Mouse (Mus musculus) intestine, embryonic 14.5 days (tissue): ENCODE measurements around the gene Asap2. TPM values are rescaled to one million over a fixed set of nuclear protein-coding genes. Genes with fewer than 3 reads are reported as not detected.
A peak's percentile ranks its signal among the peaks of the same experiment; 100 is the strongest.
"Not testable (repeated sequence)": the region's sequence is repeated elsewhere in the genome, so short reads cannot be mapped to it uniquely, and the experiment has no call there.

Experiments used
- ATAC-seq: fragments of 200-750 bp; cut with Nextera tagmentation; replicated peaks from 2 replicates; pipeline ENCODE4 v1.8.0; 2017; ENCODE audit warnings: low read depth, moderate number of reproducible peaks, moderate TSS enrichment, moderate library complexity; ENCODE audit not compliant: low FRiP score, low TSS enrichment
- DNase-seq: peaks from one replicate; pipeline ENCODE4 v3.0.0-alpha.2; 2018; ENCODE audit warnings: low spot score
- H3K27ac ChIP-seq: fragments of 300-500 bp; sonication (generic); 2 replicates; pipeline ENCODE4 v1.5.1; 2014; ENCODE audit warnings: low read depth, mild to moderate bottlenecking, control low read depth
- H3K27me3 ChIP-seq: fragments of 300-500 bp; sonication (generic); replicated peaks from 2 replicates; pipeline ENCODE4 v1.6.1; 2014; ENCODE audit warnings: low read length, control low read depth; ENCODE audit not compliant: control insufficient read depth, insufficient read depth
- H3K36me3 ChIP-seq: fragments of 300-500 bp; sonication (generic); 2 replicates; pipeline ENCODE4 v1.6.1; 2014; ENCODE audit warnings: low read length, control low read depth; ENCODE audit not compliant: control insufficient read depth, insufficient read depth
- H3K4me1 ChIP-seq: fragments of 300-500 bp; sonication (generic); replicated peaks from 2 replicates; pipeline ENCODE4 v1.6.1; 2014; ENCODE audit warnings: low read length, control low read depth, mixed read lengths; ENCODE audit not compliant: control insufficient read depth, insufficient read depth
- H3K4me2 ChIP-seq: fragments of 300-500 bp; sonication (generic); 2 replicates; pipeline ENCODE4 v1.6.1; 2014; ENCODE audit warnings: low read length
- H3K4me3 ChIP-seq: fragments of 300-500 bp; sonication (generic); 2 replicates; pipeline ENCODE4 v1.5.1; 2014; ENCODE audit warnings: low read depth, low read length, control low read depth, mixed read lengths
- H3K9ac ChIP-seq: fragments of 300-500 bp; sonication (generic); 2 replicates; pipeline ENCODE4 v1.6.1; 2014; ENCODE audit warnings: mild to moderate bottlenecking, low read length
- H3K9me3 ChIP-seq: fragments of 300-500 bp; sonication (generic); 2 replicates; pipeline ENCODE4 v1.6.1; 2016; ENCODE audit warnings: low read length, control low read depth; ENCODE audit not compliant: control insufficient read depth
- WGBS: fragments of 180-500 bp; shearing (Covaris S2); extraction: QIAGEN DNeasy Blood & Tissue Kit; methylation state at CpG from one replicate; pipeline ENCODE4 v1.1.7; 2014; 5-methylcytosine and 5-hydroxymethylcytosine counted together
- polyA plus RNA-seq: library from polyadenylated mRNA; unstranded; fragments of >200 nt; fragmentation: Nextera tagmentation; extraction: Ambion mirVana; gene quantifications from 2 replicates; pipeline ENCODE4 v1.2.1, GENCODE M21; 2014

Asap2 gene
- 10.2 and 10.3 TPM in 2 replicates for polyA plus RNA-seq

- H3K4me3 ChIP-seq = peak within 1 kb of the TSS; percentile 42
- H3K27ac ChIP-seq, H3K9me3 ChIP-seq, ATAC-seq, H3K27me3 ChIP-seq, H3K36me3 ChIP-seq, H3K4me1 ChIP-seq: not testable (repeated sequence)
- peak within 1 kb of the TSS; percentile 47 for H3K9ac ChIP-seq
- peak; percentile 55 for DNase-seq
- H3K4me2 ChIP-seq = peak within 1 kb of the TSS; percentile 34
- WGBS = 0% methylated on average over 18 of the region's 38 CpGs
Measured at GRCm38 (mm10) chr12:20990132-20990531, at the start of gene Asap2. Asap2 (plus strand) TSS chr12:20990459.

GRCm38 (mm10) chr12:20947051-20947997 is 42.9 kb upstream of the Asap2 start:
- H3K27ac ChIP-seq, H3K9me3 ChIP-seq, DNase-seq, H3K36me3 ChIP-seq, H3K4me3 ChIP-seq, H3K4me1 ChIP-seq, H3K4me2 ChIP-seq, H3K9ac ChIP-seq, H3K27me3 ChIP-seq, ATAC-seq: not testable (repeated sequence)
- WGBS = 71% methylated on average over 9 of the region's 9 CpGs

- not testable (repeated sequence) for H3K27ac ChIP-seq
- WGBS = under 1% methylated on average over 43 of the region's 52 CpGs
- H3K4me2 ChIP-seq = 0 out of 2 replicates have a peak overlapping the region, but pooled peaks have one; percentile 33
Measured at GRCm38 (mm10) chr12:20990579-20990978, 320 bp downstream of the Asap2 start.

GRCm38 (mm10) chr12:21030875-21031274 is 40.6 kb downstream of the Asap2 start:
- H3K4me3 ChIP-seq, H3K4me2 ChIP-seq, H3K27ac ChIP-seq, H3K27me3 ChIP-seq, ATAC-seq, H3K9ac ChIP-seq, H3K9me3 ChIP-seq, H3K36me3 ChIP-seq, H3K4me1 ChIP-seq, DNase-seq: not testable (repeated sequence)
- 63% methylated on average over 6 of the region's 6 CpGs for WGBS

More at GRCm38 (mm10) chr12:20990579-20990978, 320 bp downstream of the Asap2 start:
- H3K9ac ChIP-seq = peak overlapping the region; percentile 47
- not testable (repeated sequence) for H3K27me3 ChIP-seq, H3K4me1 ChIP-seq, H3K9me3 ChIP-seq, ATAC-seq, H3K36me3 ChIP-seq
- DNase-seq = peak; percentile 56
- peak overlapping the region; percentile 42 for H3K4me3 ChIP-seq

GRCm38 (mm10) chr12:21046716-21047115 is 56.5 kb downstream of the Asap2 start:
- H3K4me2 ChIP-seq, H3K9ac ChIP-seq, DNase-seq, H3K4me1 ChIP-seq, ATAC-seq, H3K9me3 ChIP-seq, H3K27me3 ChIP-seq, H3K4me3 ChIP-seq, H3K27ac ChIP-seq, H3K36me3 ChIP-seq: not testable (repeated sequence)
- WGBS = 95% methylated on average over 9 of the region's 9 CpGs

- H3K4me2 ChIP-seq, H3K27ac ChIP-seq, ATAC-seq, H3K36me3 ChIP-seq, H3K4me3 ChIP-seq, H3K4me1 ChIP-seq, H3K27me3 ChIP-seq, H3K9me3 ChIP-seq, H3K9ac ChIP-seq: not testable (repeated sequence)
- peak; percentile 84 for DNase-seq
- 27% methylated on average over 4 of the region's 4 CpGs for WGBS
Measured at GRCm38 (mm10) chr12:21075731-21076130, 85.5 kb downstream of the Asap2 start.

- H3K27ac ChIP-seq, H3K9me3 ChIP-seq, DNase-seq, H3K4me2 ChIP-seq, H3K36me3 ChIP-seq, H3K9ac ChIP-seq, ATAC-seq, H3K27me3 ChIP-seq, H3K4me1 ChIP-seq, H3K4me3 ChIP-seq: not testable (repeated sequence)
- WGBS = 24% methylated on average over 1 of the region's 1 CpGs
Measured at GRCm38 (mm10) chr12:21090168-21090567, 99.9 kb downstream of the Asap2 start.

GRCm38 (mm10) chr12:21092446-21092845 is 102.2 kb downstream of the Asap2 start:
- H3K4me3 ChIP-seq, H3K27ac ChIP-seq, H3K9ac ChIP-seq, H3K27me3 ChIP-seq, H3K36me3 ChIP-seq, H3K9me3 ChIP-seq, H3K4me1 ChIP-seq, H3K4me2 ChIP-seq, ATAC-seq, DNase-seq: not testable (repeated sequence)
- WGBS = 82% methylated on average over 1 of the region's 1 CpGs
